9 mouse cellular contexts compared by ENCODE assay signal in the genomic region with DNA sequence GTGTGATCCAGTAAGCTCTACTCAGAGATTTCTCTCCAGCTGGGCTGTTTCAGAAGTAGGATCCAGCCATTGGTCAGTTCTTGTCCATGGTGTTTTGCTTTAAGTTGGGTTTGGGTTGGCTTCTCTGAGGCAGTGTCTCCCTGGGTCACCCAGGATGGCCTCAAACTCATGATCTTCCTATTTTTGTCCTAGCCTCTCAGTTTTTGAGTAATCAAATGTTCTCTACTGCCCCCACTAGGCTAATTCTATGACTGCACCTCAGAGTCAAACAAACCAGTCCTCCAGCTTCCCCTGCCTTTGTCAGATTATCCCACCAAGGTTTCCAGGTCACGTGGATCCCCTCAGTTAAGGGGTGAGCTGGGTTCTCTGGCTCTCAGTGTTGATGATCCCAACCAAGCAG. TPM values are rescaled to one million over a fixed set of nuclear protein-coding genes. Genes with fewer than 3 reads are reported as not detected.
DNase-seq lines count a peak whose midpoint lies in the region; ATAC-seq lines count a peak whose summit lies in the region.
"Had no signal": no experiment of that assay in that cellular context is flagged by ENCODE, and none has a peak within 500 bp of the region (broad histone marks: within the 10 kb centered on the region; RNA-seq: fewer than 3 reads in every experiment).

No protein-coding gene starts in this region.

- H3K36me3 ChIP-seq in hindbrain, embryonic 10.5 days, result no peaks in the 10 kb centered on the region
- no peaks in the 10 kb centered on the region for H3K36me3 ChIP-seq in hindbrain, embryonic 12.5 days
- H3K36me3 ChIP-seq: limb, embryonic 12.5 days had no signal

- no peak overlapping the region for H3K27ac ChIP-seq in hindbrain, embryonic 10.5 days
- H3K27ac ChIP-seq in hindbrain, embryonic 12.5 days, result no peak overlapping the region
- H3K27ac ChIP-seq: limb, embryonic 12.5 days had no signal

- no peak overlapping the region for H3K4me3 ChIP-seq in hindbrain, embryonic 10.5 days
- H3K4me3 ChIP-seq in hindbrain, embryonic 12.5 days, result no peak overlapping the region
- H3K4me3 ChIP-seq: limb, embryonic 12.5 days had no signal

- no peak overlapping the region for H3K9ac ChIP-seq in hindbrain, embryonic 12.5 days
- H3K9ac ChIP-seq: limb, embryonic 12.5 days had no signal

- no peaks in the 10 kb centered on the region for H3K4me1 ChIP-seq in hindbrain, embryonic 10.5 days (replicated peaks)
- H3K4me1 ChIP-seq in hindbrain, embryonic 12.5 days, result no peaks in the 10 kb centered on the region
- H3K4me1 ChIP-seq: limb, embryonic 12.5 days had no signal

- DNase-seq in hindbrain, embryonic 10.5 days (ENCODE audit: low spot score), result peak; percentile 17
- DNase-seq in right cerebral cortex, postnatal 4 days, result peak; percentile 37
- no peak for DNase-seq in right cerebral cortex, postnatal 36 days (ENCODE audit: low spot score in 2 of 2)
- peak; percentile 51 for DNase-seq in cerebellum, adult 8-10 months
- DNase-seq in induced T-regulatory cell, adult 2 months (ENCODE audit: low read depth), result peak; percentile 56
- peak; percentile 38 for DNase-seq in retina, postnatal 7 days (ENCODE audit: low read depth, low spot score)

- H3K9me3 ChIP-seq in hindbrain, embryonic 10.5 days, result no peaks in the 10 kb centered on the region
- H3K9me3 ChIP-seq in hindbrain, embryonic 12.5 days (replicated peaks), result no peaks in the 10 kb centered on the region
- H3K9me3 ChIP-seq: limb, embryonic 12.5 days had no signal

- 14% methylated on average over 1 of the region's 1 CpGs for WGBS in hindbrain, embryonic 10.5 days
- WGBS in hindbrain, embryonic 12.5 days, result 10% methylated on average over 1 of the region's 1 CpGs

- no peaks in the 10 kb centered on the region for H3K27me3 ChIP-seq in hindbrain, embryonic 10.5 days (ENCODE audit: insufficient read depth, poor library complexity, severe bottlenecking)
- no peaks in the 10 kb centered on the region for H3K27me3 ChIP-seq in hindbrain, embryonic 12.5 days
- H3K27me3 ChIP-seq: limb, embryonic 12.5 days had no signal

- no peak for ATAC-seq in hindbrain, embryonic 12.5 days (ENCODE audit: low FRiP score)
- no peak for ATAC-seq in activated CD4-positive, CD25-positive, alpha-beta regulatory T cell, adult 4 months

- no peak overlapping the region for H3K4me2 ChIP-seq in hindbrain, embryonic 12.5 days (replicated peaks)
- H3K4me2 ChIP-seq: limb, embryonic 12.5 days had no signal

RNA-seq across cellular contexts. Expression of gene Vac14, which starts 13.8 kb away (rescaled TPM):
- 28.0 and 31.9 TPM in 2 replicates for polyA plus RNA-seq in hindbrain, embryonic 10.5 days (2016; fragmentation: Nextera tagmentation; extraction: Ambion mirVana)
- polyA plus RNA-seq in hindbrain, embryonic 12.5 days (2016; fragmentation: Nextera tagmentation; extraction: Ambion mirVana), result 29.5 and 29.7 TPM in 2 replicates
- 1 to 10 TPM; 6.6 to 7.6 TPM for polyA plus RNA-seq in activated CD4-positive, CD25-positive, alpha-beta regulatory T cell, adult 4 months (2017; shearing (Covaris generic))

Comparison
In these comparisons a context has a peak if more than half of its experiments do, and no peak if none do; other contexts are left out.
1. DNase-seq: peak in hindbrain, embryonic 10.5 days (single experiment), right cerebral cortex, postnatal 4 days (single experiment), cerebellum, adult 8-10 months (single experiment), induced T-regulatory cell, adult 2 months (single experiment) and retina, postnatal 7 days (single experiment); none in right cerebral cortex, postnatal 36 days (0 of 2).